Mouse (Mus musculus) forebrain, embryonic 12.5 days (tissue): ENCODE data around the gene Fgfr2. TPM values are rescaled to one million over a fixed set of nuclear protein-coding genes. Genes with fewer than 3 reads are reported as not detected.

Experiments
- ATAC-seq: fragments of 200-750 bp; cut with Nextera tagmentation; 2 replicates; pipeline ENCODE4 v1.8.0; 2017; ENCODE audit warnings: moderate TSS enrichment; ENCODE audit not compliant: low FRiP score
- H3K27ac ChIP-seq: fragments of 300-500 bp; sonication (generic); 2 replicates; pipeline ENCODE4 v1.5.1; 2016; ENCODE audit warnings: mild to moderate bottlenecking
- H3K27me3 ChIP-seq: fragments of 300-500 bp; sonication (generic); 2 replicates; pipeline ENCODE4 v1.6.1; 2016; ENCODE audit warnings: mild to moderate bottlenecking
- H3K36me3 ChIP-seq: fragments of 300-500 bp; sonication (generic); replicated peaks from 2 replicates; pipeline ENCODE4 v1.6.1; 2016; ENCODE audit warnings: mild to moderate bottlenecking
- H3K4me1 ChIP-seq: fragments of 300-500 bp; sonication (generic); 2 replicates; pipeline ENCODE4 v1.6.1; 2016
- H3K4me2 ChIP-seq: fragments of 300-500 bp; sonication (generic); 2 replicates; pipeline ENCODE4 v1.6.1; 2016; ENCODE audit warnings: mild to moderate bottlenecking, moderate library complexity
- H3K4me3 ChIP-seq: fragments of 300-500 bp; sonication (generic); replicated peaks from 2 replicates; pipeline ENCODE4 v1.5.1; 2016; ENCODE audit warnings: mild to moderate bottlenecking
- H3K9ac ChIP-seq: fragments of 300-500 bp; sonication (generic); 2 replicates; pipeline ENCODE4 v1.6.1; 2016; ENCODE audit warnings: mild to moderate bottlenecking
- H3K9me3 ChIP-seq: fragments of 300-500 bp; sonication (generic); 2 replicates; pipeline ENCODE4 v1.6.1; 2016
- WGBS: fragments of 180-500 bp; shearing (Covaris S2); methylation state at CpG from one replicate; pipeline ENCODE4 v1.1.7; 2016; 5-methylcytosine and 5-hydroxymethylcytosine counted together
- polyA plus RNA-seq: library from polyadenylated mRNA; unstranded; fragments of >200 nt; fragmentation: Nextera tagmentation; extraction: Ambion mirVana; gene quantifications from 2 replicates; pipeline ENCODE4 v1.2.1, GENCODE M21; 2016

Gene Fgfr2
- polyA plus RNA-seq, 1 experiment from 2014 or later: 89.6 TPM

- no peak overlapping the region for H3K27ac ChIP-seq
- ATAC-seq: no peak
These were observed 693.8 kb downstream of the Fgfr2 start for GRCm38 (mm10) chr7:132429324-132429723.

GRCm38 (mm10) chr7:132428308-132428707, 694.8 kb downstream of the Fgfr2 start:
- H3K9me3 ChIP-seq: no peaks in the 10 kb centered on the region
- WGBS: 93% methylated on average over 4 of the region's 4 CpGs
- no peak overlapping the region for H3K9ac ChIP-seq
- no peak overlapping the region for H3K4me2 ChIP-seq
- H3K4me3 ChIP-seq: no peak overlapping the region
- H3K36me3 ChIP-seq: no peaks in the 10 kb centered on the region
- no peak for ATAC-seq
- H3K4me1 ChIP-seq: peaks cover 11% of the 10 kb centered on the region
- H3K27me3 ChIP-seq: no peaks in the 10 kb centered on the region
- H3K27ac ChIP-seq: no peak overlapping the region

More at GRCm38 (mm10) chr7:132429324-132429723, 693.8 kb downstream of the Fgfr2 start:
- no peak overlapping the region for H3K4me3 ChIP-seq
- WGBS: 57% methylated on average over 4 of the region's 4 CpGs
- H3K4me2 ChIP-seq: no peak overlapping the region
- no peaks in the 10 kb centered on the region for H3K27me3 ChIP-seq
- no peak overlapping the region for H3K9ac ChIP-seq
- no peaks in the 10 kb centered on the region for H3K9me3 ChIP-seq
- no peaks in the 10 kb centered on the region for H3K36me3 ChIP-seq
- H3K4me1 ChIP-seq: peaks cover 11% of the 10 kb centered on the region

GRCm38 (mm10) chr7:132426069-132426468, 697.1 kb downstream of the Fgfr2 start:
- Histone ChIP-seq H3K27me3 (no peaks in the 10 kb centered on the region), H3K9ac (no peak overlapping the region), H3K36me3 (no peaks in the 10 kb centered on the region), H3K4me3 (no peak overlapping the region), H3K9me3 (no peaks in the 10 kb centered on the region), H3K4me2 (no peak overlapping the region), H3K27ac (no peak overlapping the region), H3K4me1 (peaks cover 11% of the 10 kb centered on the region)
- ATAC-seq: no peak; the same call in 1 of the 2 replicates
- 81% methylated on average over 5 of the region's 5 CpGs for WGBS

GRCm38 (mm10) chr7:132425364-132425999, 697.7 kb downstream of the Fgfr2 start:
- Histone ChIP-seq H3K27me3 (no peaks in the 10 kb centered on the region), H3K27ac (no peak overlapping the region), H3K4me3 (no peak overlapping the region), H3K4me1 (peaks cover 11% of the 10 kb centered on the region), H3K9ac (no peak overlapping the region), H3K36me3 (no peaks in the 10 kb centered on the region), H3K9me3 (no peaks in the 10 kb centered on the region), H3K4me2 (no peak overlapping the region)
- no peak for ATAC-seq
- 86% methylated on average over 11 of the region's 11 CpGs for WGBS

- Histone ChIP-seq H3K9me3 (no peaks in the 10 kb centered on the region), H3K9ac (no peak overlapping the region), H3K4me2 (no peak overlapping the region), H3K27me3 (no peaks in the 10 kb centered on the region), H3K36me3 (no peaks in the 10 kb centered on the region), H3K27ac (no peak overlapping the region), H3K4me3 (no peak overlapping the region), H3K4me1 (peaks cover 4% of the 10 kb centered on the region; the same call in 1 of the 2 replicates)
- WGBS: 80% methylated on average over 5 of the region's 5 CpGs
- no peak for ATAC-seq
These were observed 699.6 kb downstream of the Fgfr2 start for GRCm38 (mm10) chr7:132423570-132423969.

GRCm38 (mm10) chr7:132419378-132420255, 703.5 kb downstream of the Fgfr2 start:
- Histone ChIP-seq H3K27me3 (no peaks in the 10 kb centered on the region), H3K27ac (no peak overlapping the region), H3K9me3 (no peaks in the 10 kb centered on the region), H3K9ac (no peak overlapping the region), H3K4me1 (no peaks in the 10 kb centered on the region; the same call in 1 of the 2 replicates), H3K4me3 (no peak overlapping the region), H3K4me2 (no peak overlapping the region), H3K36me3 (no peaks in the 10 kb centered on the region)
- 91% methylated on average over 10 of the region's 10 CpGs for WGBS
- no peak for ATAC-seq

GRCm38 (mm10) chr7:132416866-132417265, 706.3 kb downstream of the Fgfr2 start:
- peaks cover 3% of the 10 kb centered on the region for H3K4me1 ChIP-seq
- H3K9ac ChIP-seq: no peak overlapping the region
- H3K27ac ChIP-seq: no peak overlapping the region
- H3K4me2 ChIP-seq: no peak overlapping the region
- H3K4me3 ChIP-seq: no peak overlapping the region
- ATAC-seq: no peak
- WGBS: 79% methylated on average over 9 of the region's 9 CpGs
- H3K36me3 ChIP-seq: no peaks in the 10 kb centered on the region
- no peaks in the 10 kb centered on the region for H3K27me3 ChIP-seq
- no peaks in the 10 kb centered on the region for H3K9me3 ChIP-seq

GRCm38 (mm10) chr7:132415866-132416265, 707.3 kb downstream of the Fgfr2 start:
- H3K4me1 ChIP-seq: peaks cover 3% of the 10 kb centered on the region
- H3K4me2 ChIP-seq: no peak overlapping the region
- no peak overlapping the region for H3K27ac ChIP-seq
- H3K9me3 ChIP-seq: no peaks in the 10 kb centered on the region
- H3K36me3 ChIP-seq: no peaks in the 10 kb centered on the region
- H3K4me3 ChIP-seq: no peak overlapping the region
- H3K9ac ChIP-seq: no peak overlapping the region
- ATAC-seq: no peak
- H3K27me3 ChIP-seq: no peaks in the 10 kb centered on the region

- no peaks in the 10 kb centered on the region for H3K36me3 ChIP-seq
- no peak for ATAC-seq
- H3K4me1 ChIP-seq: peaks cover 3% of the 10 kb centered on the region
- 73% methylated on average over 2 of the region's 2 CpGs for WGBS
- no peaks in the 10 kb centered on the region for H3K27me3 ChIP-seq
- H3K9ac ChIP-seq: no peak overlapping the region
- H3K4me3 ChIP-seq: no peak overlapping the region
- H3K9me3 ChIP-seq: no peaks in the 10 kb centered on the region
- H3K27ac ChIP-seq: no peak overlapping the region
- H3K4me2 ChIP-seq: no peak overlapping the region
These were observed 710.6 kb downstream of the Fgfr2 start for GRCm38 (mm10) chr7:132412520-132412919.

GRCm38 (mm10) chr7:132411708-132412107, 711.4 kb downstream of the Fgfr2 start:
- Histone ChIP-seq H3K4me3 (no peak overlapping the region), H3K9ac (no peak overlapping the region), H3K4me2 (no peak overlapping the region), H3K4me1 (peaks cover 3% of the 10 kb centered on the region), H3K27ac (no peak overlapping the region), H3K27me3 (no peaks in the 10 kb centered on the region), H3K36me3 (no peaks in the 10 kb centered on the region), H3K9me3 (no peaks in the 10 kb centered on the region)
- no peak for ATAC-seq
- WGBS: 84% methylated on average over 2 of the region's 2 CpGs

- Histone ChIP-seq H3K9ac (no peak overlapping the region), H3K4me3 (no peak overlapping the region), H3K36me3 (no peaks in the 10 kb centered on the region), H3K4me2 (no peak overlapping the region), H3K9me3 (no peaks in the 10 kb centered on the region), H3K27ac (no peak overlapping the region), H3K27me3 (no peaks in the 10 kb centered on the region), H3K4me1 (peaks cover 6% of the 10 kb centered on the region)
- no peak for ATAC-seq
- 87% methylated on average over 4 of the region's 4 CpGs for WGBS
These were observed 712.2 kb downstream of the Fgfr2 start for GRCm38 (mm10) chr7:132410958-132411357.

- Histone ChIP-seq H3K9ac (no peak overlapping the region), H3K9me3 (no peaks in the 10 kb centered on the region), H3K4me3 (no peak overlapping the region), H3K27me3 (no peaks in the 10 kb centered on the region), H3K36me3 (no peaks in the 10 kb centered on the region), H3K27ac (no peak overlapping the region), H3K4me2 (no peak overlapping the region), H3K4me1 (peaks cover 13% of the 10 kb centered on the region)
- ATAC-seq: no peak
- WGBS: 94% methylated on average over 3 of the region's 3 CpGs
These were observed 713.3 kb downstream of the Fgfr2 start for GRCm38 (mm10) chr7:132409890-132410289.
